Mouse (Mus musculus) adrenal gland, postnatal 14 days (tissue): ENCODE data around the gene Vps4a. TPM values are rescaled to one million over a fixed set of nuclear protein-coding genes. Genes with fewer than 3 reads are reported as not detected.

ENCODE experiments used
- DNase-seq: peaks from one replicate; pipeline ENCODE4 v3.0.0; 2021; ENCODE audit warnings: mixed read lengths
- total RNA-seq: library from RNA; stranded (reverse); gene quantifications from 2 replicates; pipeline ENCODE4 v1.2.3, GENCODE M21; 2021

The Vps4a gene
- total RNA-seq, 1 experiment from 2014 or later: 58.6 TPM

- peak; percentile 93 for DNase-seq
These were observed 17.3 kb downstream of the Vps4a start, which contains the start of gene Pdf for GRCm38 (mm10) chr8:107048061-107048941. Gene Pdf (minus strand): TSS chr8:107048614.

- no peak for DNase-seq
These were observed 18.5 kb downstream of the Vps4a start for GRCm38 (mm10) chr8:107049480-107049879.

- DNase-seq: peak; percentile 60
These were observed 21.0 kb downstream of the Vps4a start for GRCm38 (mm10) chr8:107052046-107052445.

GRCm38 (mm10) chr8:107056076-107056972 lies 25.3 kb downstream of the Vps4a start, which contains the start of the genes Cog8 and Nip7:
Gene Cog8 (minus strand): TSS chr8:107056689.
Gene Nip7 (plus strand): TSS chr8:107056877.
- DNase-seq: peak; percentile 98

- no peak for DNase-seq
These were observed 25.9 kb downstream of the Vps4a start for GRCm38 (mm10) chr8:107056973-107057369.

- DNase-seq: no peak
These were observed 31.6 kb downstream of the Vps4a start for GRCm38 (mm10) chr8:107062613-107063012.

GRCm38 (mm10) chr8:107065511-107066496 lies 34.8 kb downstream of the Vps4a start, which contains the start of gene Tmed6:
Gene Tmed6 (minus strand): TSS chr8:107065644.
- peak; percentile 63 for DNase-seq

- DNase-seq: no peak
These were observed 42.7 kb downstream of the Vps4a start for GRCm38 (mm10) chr8:107073706-107074105.

- DNase-seq: no peak
These were observed 43.1 kb downstream of the Vps4a start for GRCm38 (mm10) chr8:107074128-107074527.

- peak; percentile 54 for DNase-seq
These were observed 45.3 kb downstream of the Vps4a start for GRCm38 (mm10) chr8:107076239-107076888.

GRCm38 (mm10) chr8:107085358-107085757 lies 54.3 kb downstream of the Vps4a start:
- peak; percentile 25 for DNase-seq

- DNase-seq: no peak
These were observed 55.0 kb downstream of the Vps4a start for GRCm38 (mm10) chr8:107086018-107086417.

GRCm38 (mm10) chr8:107088526-107089063 lies 57.6 kb downstream of the Vps4a start:
- DNase-seq: no peak

- no peak for DNase-seq
These were observed 59.5 kb downstream of the Vps4a start for GRCm38 (mm10) chr8:107090531-107090930.

Other genes starting within 250 kb of the Vps4a start
- 0.83 and 1.0 TPM in 2 replicates for gene Has3, start 161.0 kb upstream of the Vps4a start, total RNA-seq
- 47.2 and 49.9 TPM in 2 replicates for gene Utp4, start 137.6 kb upstream of the Vps4a start, total RNA-seq
- 24.2 and 28.2 TPM in 2 replicates for gene Sntb2, start 95.5 kb upstream of the Vps4a start, total RNA-seq
- gene Pdf, start 17.4 kb downstream of the Vps4a start, total RNA-seq: 34.9 and 38.6 TPM in 2 replicates
- 29.4 and 30.3 TPM in 2 replicates for gene Cog8, start 25.5 kb downstream of the Vps4a start, total RNA-seq
- 40.1 and 50.2 TPM in 2 replicates for gene Nip7, start 25.7 kb downstream of the Vps4a start, total RNA-seq
- gene Tmed6, start 34.4 kb downstream of the Vps4a start, total RNA-seq: not detected in 2 replicates
- 25.0 and 26.2 TPM in 2 replicates for gene Terf2, start 65.3 kb downstream of the Vps4a start, total RNA-seq
- 260 and 305 TPM in 2 replicates for gene Cyb5b, start 119.4 kb downstream of the Vps4a start, total RNA-seq